Mouse (Mus musculus) CH12.LX (cell line): ENCODE measurements at regions not wholly inside any gene's neighbourhood (a gene's known extent, or its start where the extent isn't known, plus 50 kb on each side); places are given as distances from the start of the nearest gene placed in this dataset.

Experiments
- CHD1 ChIP-seq: IDR thresholded peaks from 2 replicates; pipeline ENCODE4 v1.6.1; 2012; ENCODE audit warnings: low read depth, low read length, improper control_type of control experiment, inconsistent platforms
- CHD2 ChIP-seq: IDR thresholded peaks from 2 replicates; pipeline ENCODE4 v1.6.1; 2011; ENCODE audit warnings: low read length, improper control_type of control experiment
- CTCF ChIP-seq, 2 experiments: IDR thresholded peaks in 1 of 2; conservative IDR thresholded peaks in 1 of 2; 2 replicates each; pipeline ENCODE4 v1.5.1; 2011 to 2012; ENCODE audit warnings: low read depth in 2 of 2, low read length in 2 of 2, improper control_type of control experiment in 1 of 2, inconsistent platforms in 1 of 2, mild to moderate bottlenecking in 1 of 2, moderate library complexity in 1 of 2
- EP300 ChIP-seq: IDR thresholded peaks from 2 replicates; pipeline ENCODE4 v1.6.1; 2011; ENCODE audit warnings: low read length, improper control_type of control experiment
- JUND ChIP-seq: conservative IDR thresholded peaks from 2 replicates; pipeline ENCODE4 v1.6.1; 2011; ENCODE audit warnings: low read depth, low read length, improper control_type of control experiment
- NRF1 ChIP-seq: IDR thresholded peaks from 2 replicates; pipeline ENCODE4 v1.6.1; 2014; ENCODE audit warnings: low read depth, mild to moderate bottlenecking, inconsistent platforms, low read length, improper control_type of control experiment, moderate library complexity
- POLR2A ChIP-seq: IDR thresholded peaks from 2 replicates; pipeline ENCODE4 v1.6.1; 2011; ENCODE audit warnings: low read depth, mild to moderate bottlenecking, improper control_type of control experiment, low read length
- POLR2AphosphoS2 ChIP-seq: IDR thresholded peaks from 2 replicates; pipeline ENCODE4 v1.6.1; 2011; ENCODE audit warnings: low read depth, low read length, improper control_type of control experiment
- RCOR1 ChIP-seq: conservative IDR thresholded peaks from 2 replicates; pipeline ENCODE4 v1.6.1; 2012; ENCODE audit warnings: low read depth, mild to moderate bottlenecking, inconsistent platforms, low read length, improper control_type of control experiment
- TBP ChIP-seq: conservative IDR thresholded peaks from 2 replicates; pipeline ENCODE4 v1.6.1; 2011; ENCODE audit warnings: low read depth, low read length, improper control_type of control experiment
- TCF12 ChIP-seq: IDR thresholded peaks from 2 replicates; pipeline ENCODE4 v1.6.1; 2014; ENCODE audit warnings: low read depth, mild to moderate bottlenecking, inconsistent platforms, low read length, improper control_type of control experiment
- UBTF ChIP-seq: IDR thresholded peaks from 2 replicates; pipeline ENCODE4 v1.6.1; 2012; ENCODE audit warnings: low read depth, mild to moderate bottlenecking, inconsistent platforms, low read length, improper control_type of control experiment, moderate library complexity
- USF1 ChIP-seq: IDR thresholded peaks from 2 replicates; pipeline ENCODE4 v1.6.1; 2014; ENCODE audit warnings: low read depth, mild to moderate bottlenecking, inconsistent platforms, low read length, improper control_type of control experiment
- ZNF384 ChIP-seq: IDR thresholded peaks from 2 replicates; pipeline ENCODE4 v1.6.1; 2012; ENCODE audit warnings: low read depth, low read length, improper control_type of control experiment, inconsistent platforms

DNA sequence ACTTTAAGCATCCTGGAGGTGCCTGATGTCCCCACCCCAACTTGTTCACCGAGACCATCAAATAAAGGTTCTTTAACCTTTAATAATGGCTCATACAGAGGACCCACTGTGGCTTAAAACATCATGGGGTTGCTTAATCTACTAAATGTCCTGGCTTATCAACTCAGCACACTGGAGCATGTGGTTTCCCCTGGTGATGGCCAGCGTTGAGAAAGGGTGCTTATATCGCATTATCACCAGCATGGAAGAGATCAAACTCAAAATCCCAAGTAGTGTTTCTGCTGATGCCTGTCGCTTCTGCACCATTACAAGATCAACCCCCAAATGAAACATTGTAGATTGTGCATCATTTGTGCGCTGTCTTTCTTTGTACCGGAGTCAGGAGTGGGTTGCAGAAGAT, 53.2 kb upstream of the Wnt7b start:
- TF ChIP-seq CHD1 (no peak), JUND (no peak), POLR2A (no peak), NRF1 (no peak), CHD2 (no peak), RCOR1 (no peak), POLR2AphosphoS2 (no peak), EP300 (no peak), TBP (no peak), CTCF (conservative IDR thresholded peaks at IDR 0.05 in 1 of 2, IDR thresholded peaks at IDR 0.05 in 1 of 2; ENCODE audit: low read depth in 2 of 2, low read length in 2 of 2) (no peak), UBTF (no peak), ZNF384 (no peak), TCF12 (no peak), USF1 (no peak)
